Mouse (Mus musculus): ENCODE measurements around the gene Mgat4a.

DNA sequence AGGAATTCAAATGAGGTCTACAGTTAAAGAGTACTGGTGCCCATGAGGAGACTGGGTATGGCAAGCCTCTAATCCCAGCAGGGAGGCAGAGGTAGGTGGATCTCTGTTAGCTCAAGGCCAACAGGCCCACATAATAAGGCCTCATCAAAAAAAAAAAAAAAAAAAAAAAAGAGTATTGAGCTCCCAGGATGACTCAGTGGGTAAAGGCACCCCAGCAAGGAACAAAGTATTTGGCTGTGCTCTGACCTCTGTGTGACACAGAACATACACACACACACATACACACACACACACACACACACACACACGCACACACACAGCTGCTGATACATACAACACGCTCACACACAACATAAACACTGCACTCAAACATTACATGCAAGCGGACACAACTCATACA is 65.5 kb downstream of the Mgat4a start:
- no peak for TF ChIP-seq ZC3H11A (IDR thresholded peaks at IDR 0.05; ENCODE audit: low read depth, low read length)
- no peak for TF ChIP-seq CHD1 (IDR thresholded peaks at IDR 0.05; ENCODE audit: low read depth, low read length)
- TF ChIP-seq EP300 (IDR thresholded peaks at IDR 0.05; ENCODE audit: low read depth in 1 of 2, low read length in 2 of 2): no peak

Data from MEL (cell line).